Comparison of ENCODE assay signal across 8 mouse cellular contexts in the genomic region with DNA sequence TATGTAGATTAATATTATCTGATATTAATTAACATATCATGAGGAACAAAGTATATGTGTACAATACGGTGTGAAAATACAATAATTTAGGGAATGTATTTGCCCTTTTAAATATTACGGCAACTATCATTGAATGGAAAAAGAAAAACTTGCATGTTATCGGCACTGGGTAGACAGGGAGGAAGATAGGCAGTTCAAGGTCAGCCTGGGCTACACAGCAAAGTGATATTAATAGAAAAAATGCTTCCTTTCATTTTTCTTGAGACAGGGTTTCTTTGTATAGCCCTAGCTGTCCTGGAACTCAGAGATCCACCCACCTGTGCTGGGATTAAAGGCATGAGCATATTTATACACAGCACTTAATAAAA. TPM values are rescaled to one million over a fixed set of nuclear protein-coding genes. Genes with fewer than 3 reads are reported as not detected.
DNase-seq lines count a peak whose midpoint lies in the region; ATAC-seq and TF ChIP-seq lines count a peak whose summit lies in the region.

No protein-coding gene starts in this region.

- H3K4me3 ChIP-seq in heart, embryonic 16.5 days (ENCODE audit: low read length) = peak overlapping the region; percentile 77
- peak overlapping the region; percentile 81 for H3K4me3 ChIP-seq in bone marrow, adult 2 months (replicated peaks; ENCODE audit: control insufficient read depth, low read depth, low read length)
- peak overlapping the region; percentile 94 for H3K4me3 ChIP-seq in hindbrain, embryonic 12.5 days
- H3K4me3 ChIP-seq in midbrain, embryonic 13.5 days (replicated peaks) = peak overlapping the region; percentile 88

- no peaks in the 10 kb centered on the region for H3K27me3 ChIP-seq in heart, embryonic 16.5 days (ENCODE audit: control insufficient read depth, insufficient read depth, low read length)
- H3K27me3 ChIP-seq in hindbrain, embryonic 12.5 days = no peaks in the 10 kb centered on the region
- H3K27me3 ChIP-seq in midbrain, embryonic 13.5 days = no peaks in the 10 kb centered on the region

- no peaks in the 10 kb centered on the region for H3K9me3 ChIP-seq in heart, embryonic 16.5 days (replicated peaks; ENCODE audit: control insufficient read depth, low read length)
- no peaks in the 10 kb centered on the region for H3K9me3 ChIP-seq in hindbrain, embryonic 12.5 days (replicated peaks)
- H3K9me3 ChIP-seq in midbrain, embryonic 13.5 days = no peaks in the 10 kb centered on the region

- no peaks in the 10 kb centered on the region for H3K36me3 ChIP-seq in heart, embryonic 16.5 days (ENCODE audit: control insufficient read depth, insufficient read depth)
- no peaks in the 10 kb centered on the region for H3K36me3 ChIP-seq in hindbrain, embryonic 12.5 days
- H3K36me3 ChIP-seq in midbrain, embryonic 13.5 days = no peaks in the 10 kb centered on the region

- H3K9ac ChIP-seq in heart, embryonic 16.5 days (ENCODE audit: low read length) = peak overlapping the region; percentile 32
- peak overlapping the region; percentile 41 for H3K9ac ChIP-seq in hindbrain, embryonic 12.5 days
- peak overlapping the region; percentile 46; the same call in 1 of the 2 replicates for H3K9ac ChIP-seq in midbrain, embryonic 13.5 days (replicated peaks)

- H3K4me2 ChIP-seq in heart, embryonic 16.5 days (ENCODE audit: low read depth, low read length) = peak overlapping the region; percentile 92
- peak overlapping the region; percentile 77 for H3K4me2 ChIP-seq in hindbrain, embryonic 12.5 days (replicated peaks)
- H3K4me2 ChIP-seq in midbrain, embryonic 13.5 days (replicated peaks) = peak overlapping the region; percentile 78

- ATAC-seq in heart, embryonic 16.5 days (replicated peaks; ENCODE audit: extremely low read depth, insufficient read depth, low FRiP score) = no peak
- peak; percentile 32; the same call in 1 of the 2 replicates for ATAC-seq in hindbrain, embryonic 12.5 days (ENCODE audit: low FRiP score)
- peak; percentile 3; the same call in 1 of the 2 replicates for ATAC-seq in midbrain, embryonic 13.5 days

- no peak for DNase-seq in heart, postnatal 10 days
- no peak for DNase-seq in layer of hippocampus, postnatal 10 days (ENCODE audit: low spot score in 2 of 2)
- no peak for DNase-seq in layer of hippocampus, adult 18-20 months (ENCODE audit: low spot score in 2 of 2)
- DNase-seq in embryo, embryonic 9.5 days (ENCODE audit: extremely low spot score) = no peak

- intact Hi-C loops in heart, postnatal 10 days (cut with DNase I) = no loop called here

- H3K4me1 ChIP-seq in heart, embryonic 16.5 days (ENCODE audit: control insufficient read depth, insufficient read depth, low read length) = peaks cover 15% of the 10 kb centered on the region
- no peaks in the 10 kb centered on the region; the same call in 1 of the 2 replicates for H3K4me1 ChIP-seq in bone marrow, adult 2 months (ENCODE audit: control insufficient read depth, insufficient read depth, low read length)
- peaks cover 21% of the 10 kb centered on the region for H3K4me1 ChIP-seq in hindbrain, embryonic 12.5 days
- peaks cover 29% of the 10 kb centered on the region for H3K4me1 ChIP-seq in midbrain, embryonic 13.5 days (replicated peaks)

- 28% methylated on average over 3 of the region's 3 CpGs for WGBS in heart, embryonic 16.5 days
- WGBS in bone marrow, adult 2 months = 20% methylated on average over 3 of the region's 3 CpGs
- WGBS in hindbrain, embryonic 12.5 days = 30% methylated on average over 3 of the region's 3 CpGs
- 50% methylated on average over 3 of the region's 3 CpGs for WGBS in midbrain, embryonic 13.5 days

- H3K27ac ChIP-seq in heart, embryonic 16.5 days (ENCODE audit: low read length) = peak overlapping the region; percentile 91
- H3K27ac ChIP-seq in bone marrow, adult 2 months (ENCODE audit: control insufficient read depth, insufficient read depth, low read depth, low read length, poor library complexity) = peak overlapping the region; percentile 79; the same call in 1 of the 2 replicates
- peak overlapping the region; percentile 95 for H3K27ac ChIP-seq in hindbrain, embryonic 12.5 days
- H3K27ac ChIP-seq in midbrain, embryonic 13.5 days = peak overlapping the region; percentile 94

- TF ChIP-seq CTCF in bone marrow, adult 2 months (IDR thresholded peaks at IDR 0.05; ENCODE audit: control insufficient read depth, insufficient read depth, low read length) = no peak

- TF ChIP-seq POLR2A in bone marrow, adult 2 months (IDR thresholded peaks at IDR 0.05; ENCODE audit: borderline replicate concordance, control insufficient read depth, low read depth, low read length) = no peak

RNA-seq across cellular contexts. Expression of a gene that starts 0.8 kb away (rescaled TPM):
- polyA plus RNA-seq in heart, embryonic 16.5 days (2015; fragmentation: Nextera tagmentation; extraction: Ambion mirVana) = 16.1 and 19.6 TPM in 2 replicates
- 10 to 100 TPM; 24.5 to 27.9 TPM for total RNA-seq in heart, postnatal 10 days (2021)
- polyA plus RNA-seq in bone marrow, adult 2 months (2011; ENCODE audit: insufficient read depth, insufficient read length, low replicate concordance, missing spikeins) = 21.8 and 27.4 TPM in 2 replicates
- 46.2 and 53.9 TPM in 2 replicates for polyA plus RNA-seq in hindbrain, embryonic 12.5 days (2016; fragmentation: Nextera tagmentation; extraction: Ambion mirVana)
- polyA plus RNA-seq in midbrain, embryonic 13.5 days (2015; fragmentation: Nextera tagmentation; extraction: Ambion mirVana) = 47.5 and 51.1 TPM in 2 replicates
- 10 to 100 TPM; 69.8 to 70.5 TPM for total RNA-seq in layer of hippocampus, postnatal 10 days (2021)
- 10 to 100 TPM; 63.7 to 64.3 TPM for total RNA-seq in layer of hippocampus, adult 18-20 months (2021)

RNA-seq across cellular contexts. Expression of a gene that starts 32.6 kb away (rescaled TPM):
- 18.2 and 19.2 TPM in 2 replicates for polyA plus RNA-seq in heart, embryonic 16.5 days (2015; fragmentation: Nextera tagmentation; extraction: Ambion mirVana)
- 10 to 100 TPM; 23.8 to 26.5 TPM for total RNA-seq in heart, postnatal 10 days (2021)
- polyA plus RNA-seq in bone marrow, adult 2 months (2011; ENCODE audit: insufficient read depth, insufficient read length, low replicate concordance, missing spikeins) = 9.2 and 17.4 TPM in 2 replicates
- polyA plus RNA-seq in hindbrain, embryonic 12.5 days (2016; fragmentation: Nextera tagmentation; extraction: Ambion mirVana) = 35.5 and 35.8 TPM in 2 replicates
- 37.1 and 38.1 TPM in 2 replicates for polyA plus RNA-seq in midbrain, embryonic 13.5 days (2015; fragmentation: Nextera tagmentation; extraction: Ambion mirVana)
- 10 to 100 TPM; 28.5 to 32.1 TPM for total RNA-seq in layer of hippocampus, postnatal 10 days (2021)
- total RNA-seq in layer of hippocampus, adult 18-20 months (2021) = 10 to 100 TPM; 27.0 to 30.1 TPM
